22 mouse cellular contexts compared by ENCODE assay signal in the genomic region with DNA sequence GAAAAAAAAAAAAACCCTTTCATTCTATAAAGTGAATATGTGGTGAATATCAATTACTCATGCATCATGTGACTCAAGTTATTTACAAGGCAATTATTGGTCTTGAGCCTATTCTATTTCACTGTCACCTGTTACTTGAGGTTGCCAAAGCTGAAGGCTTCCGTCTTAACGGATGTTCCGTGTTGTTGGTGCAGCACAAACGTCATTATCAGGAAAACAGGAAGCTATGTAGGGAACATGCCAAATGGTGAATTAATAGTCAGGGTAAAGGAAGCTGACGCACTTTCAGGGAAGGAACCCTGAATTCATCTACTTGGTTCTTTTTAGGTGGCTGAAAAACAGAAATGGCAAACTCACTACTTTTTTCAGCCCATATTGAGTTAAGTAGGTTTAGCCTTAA. TPM values are rescaled to one million over a fixed set of nuclear protein-coding genes. Genes with fewer than 3 reads are reported as not detected.
DNase-seq lines count a peak whose midpoint lies in the region; ATAC-seq and TF ChIP-seq lines count a peak whose summit lies in the region.
"Had no signal": no experiment of that assay in that cellular context is flagged by ENCODE, and none has a peak within 500 bp of the region (broad histone marks: within the 10 kb centered on the region; RNA-seq: fewer than 3 reads in every experiment).

No protein-coding gene starts in this region.

- no peak for TF ChIP-seq POLR2A in kidney, adult 2 months (IDR thresholded peaks at IDR 0.05; ENCODE audit: low read depth, low read length)

- H3K4me1 ChIP-seq in heart, embryonic 11.5 days (ENCODE audit: control insufficient read depth, insufficient read depth, low read length) = no peaks in the 10 kb centered on the region
- no peaks in the 10 kb centered on the region for H3K4me1 ChIP-seq in kidney, adult 2 months (ENCODE audit: control insufficient read depth, insufficient read depth, low read length)
- H3K4me1 ChIP-seq: heart, embryonic 15.5 days; midbrain, embryonic 15.5 days; stomach, embryonic 15.5 days had no signal

- no peak overlapping the region for H3K4me3 ChIP-seq in heart, embryonic 11.5 days (ENCODE audit: low read depth, low read length)
- no peak overlapping the region for H3K4me3 ChIP-seq in kidney, adult 2 months (ENCODE audit: insufficient read depth, low read depth, low read length)
- H3K4me3 ChIP-seq: embryonic facial prominence, embryonic 10.5 days; erythroblast, embryonic 14.5 days; heart, embryonic 15.5 days; left cerebral cortex, adult 2 months; liver, embryonic 15.5 days; midbrain, embryonic 15.5 days; stomach, embryonic 15.5 days had no signal

- no peak overlapping the region for H3K4me2 ChIP-seq in heart, embryonic 11.5 days
- H3K4me2 ChIP-seq: heart, embryonic 15.5 days; liver, embryonic 15.5 days; midbrain, embryonic 15.5 days; stomach, embryonic 15.5 days had no signal

- no peak for TF ChIP-seq CTCF in kidney, adult 2 months (conservative IDR thresholded peaks at IDR 0.05; ENCODE audit: insufficient read depth, insufficient read length, low read depth, low read length)

- H3K9ac ChIP-seq in heart, embryonic 11.5 days (ENCODE audit: low read depth, low read length) = no peak overlapping the region
- H3K9ac ChIP-seq: heart, embryonic 15.5 days; liver, embryonic 15.5 days; midbrain, embryonic 15.5 days; stomach, embryonic 15.5 days had no signal

- H3K27me3 ChIP-seq in heart, embryonic 11.5 days (ENCODE audit: control insufficient read depth, insufficient read depth, low read length) = no peaks in the 10 kb centered on the region
- no peaks in the 10 kb centered on the region for H3K27me3 ChIP-seq in kidney, adult 2 months (replicated peaks; ENCODE audit: control insufficient read depth, insufficient read depth, low read length)
- H3K27me3 ChIP-seq: heart, embryonic 15.5 days; liver, embryonic 15.5 days; midbrain, embryonic 15.5 days; stomach, embryonic 15.5 days had no signal

- DNase-seq in heart, adult 11 months = peak; percentile 96
- DNase-seq in kidney, adult 2 months = peak; percentile 72
- no peak for DNase-seq in kidney, postnatal 4 days
- DNase-seq in lung, postnatal 36 days = peak; percentile 46
- DNase-seq in lung, postnatal 10 days = no peak
- no peak for DNase-seq in frontal cortex, adult 2 months (ENCODE audit: extremely low spot score in 1 of 2, low spot score in 1 of 2)
- DNase-seq in spleen, adult 18-20 months = no peak
- DNase-seq: adrenal gland, adult 8-10 months; cerebellum, adult 18-20 months; cerebellum, postnatal 36 days; thymus, adult 2 months had no signal

- no peaks in the 10 kb centered on the region for H3K36me3 ChIP-seq in heart, embryonic 11.5 days (ENCODE audit: control insufficient read depth, insufficient read depth, low read length)
- H3K36me3 ChIP-seq in kidney, adult 2 months (ENCODE audit: control insufficient read depth, insufficient read depth, low read length) = no peaks in the 10 kb centered on the region
- H3K36me3 ChIP-seq: embryonic facial prominence, embryonic 10.5 days; heart, embryonic 15.5 days; liver, embryonic 15.5 days; midbrain, embryonic 15.5 days; stomach, embryonic 15.5 days had no signal

- WGBS in heart, embryonic 11.5 days (ENCODE audit: insufficient replicate concordance) = 64% methylated on average over 5 of the region's 5 CpGs
- WGBS in kidney, adult 2 months = 60% methylated on average over 5 of the region's 5 CpGs

- no peak overlapping the region for H3K27ac ChIP-seq in heart, embryonic 11.5 days (ENCODE audit: low read depth, low read length)
- no peak overlapping the region for H3K27ac ChIP-seq in kidney, adult 2 months (ENCODE audit: insufficient read depth, low read depth, low read length)
- H3K27ac ChIP-seq: embryonic facial prominence, embryonic 10.5 days; heart, embryonic 15.5 days; left cerebral cortex, adult 2 months; liver, embryonic 15.5 days; midbrain, embryonic 15.5 days; stomach, embryonic 15.5 days had no signal

- no peak for ATAC-seq in heart, embryonic 11.5 days (replicated peaks; ENCODE audit: insufficient number of reproducible peaks, low FRiP score, low TSS enrichment)
- ATAC-seq: forebrain, embryonic 16.5 days; hindbrain, embryonic 16.5 days; intestine, postnatal 0 days; midbrain, embryonic 15.5 days had no signal

- no peaks in the 10 kb centered on the region for H3K9me3 ChIP-seq in heart, embryonic 11.5 days (replicated peaks; ENCODE audit: control insufficient read depth, low read length)
- H3K9me3 ChIP-seq: embryonic facial prominence, embryonic 10.5 days; heart, embryonic 15.5 days; liver, embryonic 15.5 days; midbrain, embryonic 15.5 days; stomach, embryonic 15.5 days had no signal

RNA-seq across cellular contexts. Expression of a gene that starts 30.0 kb away (rescaled TPM):
- polyA plus RNA-seq in heart, embryonic 11.5 days (2014; fragmentation: Nextera tagmentation; extraction: Ambion mirVana) = 42.9 and 57.8 TPM in 2 replicates
- polyA plus RNA-seq in kidney, adult 2 months (2012; rRNA removed) = 33.8 and 38.7 TPM in 2 replicates
- polyA plus RNA-seq in frontal cortex, adult 2 months (2012; rRNA removed) = 44.9 and 45.2 TPM in 2 replicates

RNA-seq across cellular contexts. Expression of a gene that starts 30.0 kb away (rescaled TPM):
- 4.9 and 7.7 TPM in 2 replicates for polyA plus RNA-seq in heart, embryonic 11.5 days (2014; fragmentation: Nextera tagmentation; extraction: Ambion mirVana)
- polyA plus RNA-seq in kidney, adult 2 months (2012; rRNA removed) = 15.7 and 16.4 TPM in 2 replicates
- 3.1 and 3.6 TPM in 2 replicates for polyA plus RNA-seq in frontal cortex, adult 2 months (2012; rRNA removed)

Comparison
In these comparisons a context has a peak if more than half of its experiments do, and no peak if none do; other contexts are left out.
1. DNase-seq: peak in heart, adult 11 months (single experiment), kidney, adult 2 months (single experiment) and lung, postnatal 36 days (single experiment); none in kidney, postnatal 4 days (0 of 2), lung, postnatal 10 days (single experiment), frontal cortex, adult 2 months (0 of 2) and spleen, adult 18-20 months (0 of 2).